Mouse (Mus musculus) thymus, postnatal 4 days (tissue): ENCODE results near the gene Zscan2.

Experiments used
- DNase-seq: peaks from one replicate; pipeline ENCODE4 v3.0.0; 2021

The Zscan2 gene

DNA sequence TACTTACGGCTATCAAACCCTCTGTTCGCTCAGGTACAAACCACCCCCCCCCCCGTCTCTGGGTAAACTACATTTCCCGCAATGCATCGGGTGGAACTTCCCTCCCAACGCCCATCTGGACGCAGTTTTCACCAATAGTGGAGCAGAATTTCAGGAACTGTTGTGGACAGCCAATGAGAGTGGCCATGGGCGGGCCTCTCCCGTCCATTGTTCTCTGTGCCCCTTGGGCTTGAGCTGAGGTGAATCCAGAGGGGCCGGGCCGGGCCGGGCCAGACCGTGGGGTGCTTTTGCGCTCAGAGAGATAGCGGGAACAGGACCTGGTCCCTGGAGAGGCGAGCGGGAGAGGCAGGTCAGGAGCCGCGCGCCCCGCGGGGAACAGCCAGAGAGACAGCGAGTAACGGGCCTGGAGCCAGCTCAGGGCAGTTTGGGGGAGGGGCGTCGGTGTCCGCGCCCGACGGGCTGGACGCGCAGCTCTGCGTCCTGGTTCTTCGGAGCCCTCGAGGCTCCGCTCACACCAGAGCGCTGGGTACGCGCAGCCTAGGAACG, at the start of gene Zscan2:
Gene Zscan2 (plus strand): TSS at position 192 of the 546 bp plus-strand sequence.
- peak; percentile 85 for DNase-seq

DNA sequence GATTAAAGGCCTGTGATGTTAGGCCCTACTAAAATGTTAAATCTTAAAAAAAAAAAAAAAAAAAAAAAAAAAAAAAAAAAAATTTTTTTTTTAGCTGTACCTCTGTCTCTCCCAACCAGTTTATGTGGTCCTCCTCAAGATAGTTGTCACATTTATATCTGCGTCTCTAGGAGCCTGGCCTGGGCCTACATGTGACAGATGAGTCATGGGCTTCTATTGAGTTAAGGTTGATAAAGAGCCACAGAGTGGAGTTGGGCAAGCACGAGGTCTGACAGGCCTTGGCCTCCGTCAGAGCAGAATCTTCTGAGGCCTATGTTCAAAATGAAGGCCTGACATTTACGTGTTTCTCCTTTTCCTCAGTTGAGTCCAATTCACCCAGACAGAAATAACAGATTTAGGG, 47.3 kb upstream of the Zscan2 start:
- DNase-seq, result no peak

GRCm38 (mm10) chr7:80816641-80817040, 44.1 kb upstream of the Zscan2 start:
- no peak for DNase-seq

GRCm38 (mm10) chr7:80820838-80821237, 39.9 kb upstream of the Zscan2 start:
- no peak for DNase-seq

DNA sequence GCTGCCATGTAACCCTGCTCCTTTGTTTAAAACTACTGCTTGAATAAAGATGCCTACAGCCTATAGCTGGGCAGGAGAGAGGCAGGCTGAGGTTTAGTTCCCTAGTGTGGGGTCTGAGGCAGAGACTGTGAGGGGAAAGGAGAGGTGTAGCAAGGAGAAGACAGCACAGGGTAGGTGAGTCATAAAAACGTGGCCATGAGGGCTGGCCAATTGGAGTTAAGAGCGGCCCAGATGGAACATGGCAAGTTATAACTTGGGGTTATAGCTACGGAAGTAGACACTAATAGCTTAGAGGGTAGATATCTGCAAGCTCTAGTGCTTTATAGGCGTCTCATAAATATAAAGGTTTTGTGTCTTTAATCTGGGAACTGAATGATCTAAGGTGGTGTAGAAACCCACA, 37.5 kb upstream of the Zscan2 start:
- no peak for DNase-seq

DNA sequence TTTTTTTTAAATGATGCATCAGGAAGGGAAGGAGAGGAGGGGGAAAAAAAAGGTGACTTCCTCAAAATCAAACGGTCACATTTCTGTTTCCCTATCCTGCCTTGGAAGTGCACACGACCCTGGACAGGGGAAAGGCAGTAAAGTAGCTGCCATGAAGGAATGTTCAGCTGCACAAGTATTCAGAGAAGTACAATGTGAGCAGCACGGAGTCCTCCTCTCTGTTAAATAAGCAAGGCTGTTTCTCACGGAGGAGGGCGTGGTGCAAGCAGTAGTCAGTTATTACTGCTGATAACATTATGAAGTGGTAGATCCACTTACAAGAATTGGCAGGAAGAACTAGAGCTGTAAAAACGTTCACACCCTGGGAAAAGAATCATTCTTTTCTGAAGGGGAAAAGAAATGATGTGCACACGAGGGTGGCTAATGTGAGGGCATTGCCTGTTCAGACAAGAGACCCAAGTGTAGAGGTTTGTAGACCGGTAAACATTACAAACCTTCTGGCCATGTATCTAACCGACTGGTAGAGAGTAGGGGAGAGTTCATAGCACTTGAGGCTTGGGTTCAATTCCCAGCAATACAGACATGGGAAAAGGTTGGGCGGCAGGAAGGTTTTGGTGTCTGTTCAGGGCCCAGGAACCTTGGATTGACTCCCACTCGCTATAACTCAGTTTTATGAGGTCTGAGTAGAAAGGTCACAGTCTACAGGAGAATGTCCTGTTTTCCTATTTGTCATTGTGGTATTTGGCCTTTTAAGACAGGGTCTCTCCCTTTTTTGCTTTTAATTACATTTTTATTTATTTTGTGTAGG, 36.6 kb upstream of the Zscan2 start:
- no peak for DNase-seq

- no peak for DNase-seq
Observed at GRCm38 (mm10) chr7:80825843-80826403, 34.8 kb upstream of the Zscan2 start, which contains the start of gene Iqgap1. Gene Iqgap1 (minus strand): TSS chr7:80825974.

DNA sequence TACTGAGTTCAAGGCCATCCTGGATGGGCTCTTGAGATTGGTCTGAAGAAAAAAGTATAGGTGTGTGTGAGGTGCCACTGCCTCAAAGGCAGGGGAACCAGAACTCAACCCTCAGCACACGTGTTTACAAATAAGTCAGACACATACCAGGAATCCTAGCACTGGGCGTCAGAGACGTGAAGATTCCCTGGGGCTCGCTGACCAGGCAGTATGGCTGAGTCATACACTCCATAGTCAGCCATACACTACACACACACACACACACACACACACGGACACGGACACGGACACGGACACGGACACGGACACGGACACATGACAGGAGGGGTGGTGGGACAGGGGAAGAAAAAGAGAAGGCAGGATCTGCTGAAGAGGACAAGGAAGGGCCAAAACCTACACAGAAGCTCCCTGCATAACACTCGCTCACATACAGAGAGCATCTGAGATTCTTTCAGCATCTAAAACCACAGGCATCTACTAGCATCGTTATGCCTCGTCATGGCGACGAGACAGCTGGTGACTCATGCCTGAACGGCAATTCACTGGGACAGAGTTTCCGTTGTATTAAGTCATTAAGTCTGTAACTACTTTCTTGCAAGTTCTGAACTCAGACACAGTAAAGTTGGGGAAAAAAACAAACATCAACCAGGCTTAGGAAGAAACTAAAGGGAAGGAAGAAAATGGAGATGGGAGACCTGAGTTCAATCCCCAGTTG, 32.4 kb upstream of the Zscan2 start:
- peak; percentile 63 for DNase-seq

GRCm38 (mm10) chr7:80830193-80830803, 30.4 kb upstream of the Zscan2 start:
- DNase-seq, result no peak

DNA sequence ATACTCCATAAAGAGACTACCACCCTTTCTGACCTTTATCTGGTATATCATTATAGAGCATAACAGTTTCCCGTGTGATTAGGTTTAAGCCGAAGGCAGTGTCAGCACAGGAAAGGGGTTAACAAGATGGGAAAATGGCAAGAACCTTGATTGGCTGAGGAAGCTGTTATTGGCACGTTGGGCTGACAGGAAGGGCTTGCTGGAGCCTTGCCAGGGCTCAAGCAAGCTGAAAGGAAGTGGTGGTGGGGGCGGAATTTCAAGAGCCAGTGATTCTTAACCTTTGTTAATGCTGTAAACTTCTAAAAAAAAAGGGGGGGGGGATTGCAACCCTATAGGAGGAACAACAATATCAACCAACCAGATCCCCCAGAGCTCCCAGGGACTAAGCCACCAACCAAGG, 28.5 kb upstream of the Zscan2 start:
- peak; percentile 55 for DNase-seq

DNA sequence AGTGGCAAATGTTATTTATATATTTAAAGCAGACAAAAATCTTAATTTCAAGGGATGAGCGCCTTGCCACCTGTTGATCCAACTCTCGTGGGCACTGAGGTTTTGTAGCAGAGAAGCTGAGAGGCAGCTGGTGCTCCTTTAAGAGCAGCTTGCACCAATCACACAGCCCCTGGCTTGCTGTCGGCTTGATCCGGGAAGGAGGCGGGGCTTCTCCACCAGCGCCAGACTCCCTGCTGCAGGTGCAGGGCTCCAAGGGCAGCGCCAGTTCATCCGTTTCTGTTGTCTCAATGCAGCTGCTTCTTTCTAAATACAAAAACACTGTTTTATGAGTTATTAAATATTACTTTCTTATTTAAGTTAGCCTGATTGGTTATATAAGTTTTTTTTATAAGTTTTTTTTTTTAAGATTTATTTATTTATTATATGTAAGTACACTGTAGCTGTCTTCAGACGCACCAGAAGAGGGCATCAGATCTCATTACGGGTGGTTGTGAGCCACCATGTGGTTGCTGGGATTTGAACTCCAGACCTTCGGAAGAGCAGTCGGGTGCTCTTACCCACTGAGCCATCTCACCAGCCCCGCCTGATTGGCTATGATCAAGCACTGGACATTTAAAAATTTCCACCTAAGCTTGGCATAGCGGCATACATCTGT, 27.6 kb upstream of the Zscan2 start:
- DNase-seq, result peak; percentile 92

GRCm38 (mm10) chr7:80833651-80834532, 26.8 kb upstream of the Zscan2 start:
- peak; percentile 62 for DNase-seq

- DNase-seq, result no peak
Observed at GRCm38 (mm10) chr7:80835984-80836652, 24.6 kb upstream of the Zscan2 start.

DNA sequence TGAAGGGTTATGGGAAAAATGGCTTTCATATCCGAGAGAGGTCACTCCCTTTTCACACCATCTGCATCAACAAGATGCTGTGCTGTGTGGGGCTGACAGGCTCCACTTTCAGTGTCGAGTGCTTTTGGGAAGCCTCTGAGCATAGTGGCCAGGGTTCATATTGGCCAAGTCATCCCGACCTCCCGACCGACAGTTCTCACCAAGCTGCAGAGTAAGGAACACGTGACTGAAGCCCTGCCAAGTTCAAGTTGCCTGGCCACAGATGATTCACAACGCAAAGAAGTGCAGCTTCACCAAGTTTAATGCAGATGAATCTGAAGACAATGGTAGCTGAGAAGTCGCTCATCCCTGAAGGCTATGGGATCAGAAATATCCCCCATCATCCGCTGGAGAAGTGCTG, 23.0 kb upstream of the Zscan2 start:
- DNase-seq, result no peak

DNA sequence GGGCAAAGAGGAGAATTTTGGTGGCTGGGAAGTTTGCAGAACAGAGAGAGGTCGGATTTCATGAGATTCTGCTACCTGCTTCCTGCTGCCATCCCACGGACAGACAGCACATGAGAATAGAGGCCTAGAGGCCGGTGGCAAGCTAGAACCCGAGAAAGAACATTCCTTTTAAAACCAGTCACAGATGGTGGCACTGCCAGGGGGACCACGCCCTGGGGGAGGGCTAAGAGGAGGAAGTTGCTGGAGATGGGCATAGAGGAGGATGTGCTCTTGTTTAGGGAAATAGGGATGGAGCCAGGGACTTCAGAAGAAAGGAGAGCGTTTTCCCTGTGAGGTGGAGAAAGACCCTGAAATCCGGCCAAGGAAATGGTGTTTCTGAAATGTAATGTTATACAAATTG, 22.5 kb upstream of the Zscan2 start:
- DNase-seq, result no peak

DNA sequence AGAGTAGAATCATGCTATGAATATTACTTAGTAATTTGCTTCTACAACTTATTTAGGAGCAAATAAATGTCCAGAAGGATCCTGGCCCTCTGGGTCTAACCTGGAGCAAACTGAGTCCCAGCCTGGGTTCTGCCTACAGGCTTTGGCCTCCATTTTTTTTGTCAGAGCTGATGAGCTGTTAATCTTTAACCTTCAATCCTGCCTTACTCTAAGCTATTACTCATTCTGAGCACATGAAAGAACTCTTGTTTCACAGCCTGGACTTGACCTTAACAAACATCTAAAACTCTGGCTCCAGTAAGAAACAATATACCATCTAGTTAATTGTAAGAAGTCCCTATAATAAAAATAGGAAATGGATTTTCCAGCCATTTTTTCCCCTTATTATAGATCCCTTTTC, 21.0 kb upstream of the Zscan2 start:
- no peak for DNase-seq

DNA sequence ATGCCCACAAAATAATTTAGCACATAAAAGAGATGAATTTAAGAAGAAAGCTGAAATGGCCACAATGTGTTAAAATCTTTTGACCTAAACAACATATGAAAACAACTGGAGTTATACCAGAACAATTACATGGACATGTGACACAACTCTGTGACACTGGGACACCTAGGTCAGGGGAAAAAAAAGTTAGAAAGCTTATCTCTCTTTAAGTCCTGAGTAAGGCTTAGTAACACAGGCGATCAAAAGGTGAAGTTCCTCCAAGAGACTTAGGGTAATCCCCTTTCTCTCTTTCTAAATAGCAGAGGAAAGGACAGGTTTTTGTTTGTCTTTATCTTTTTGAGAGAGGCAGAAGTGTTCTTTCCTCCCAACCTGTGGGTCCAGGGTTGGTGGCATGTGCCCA, 20.5 kb upstream of the Zscan2 start:
- DNase-seq, result no peak

DNA sequence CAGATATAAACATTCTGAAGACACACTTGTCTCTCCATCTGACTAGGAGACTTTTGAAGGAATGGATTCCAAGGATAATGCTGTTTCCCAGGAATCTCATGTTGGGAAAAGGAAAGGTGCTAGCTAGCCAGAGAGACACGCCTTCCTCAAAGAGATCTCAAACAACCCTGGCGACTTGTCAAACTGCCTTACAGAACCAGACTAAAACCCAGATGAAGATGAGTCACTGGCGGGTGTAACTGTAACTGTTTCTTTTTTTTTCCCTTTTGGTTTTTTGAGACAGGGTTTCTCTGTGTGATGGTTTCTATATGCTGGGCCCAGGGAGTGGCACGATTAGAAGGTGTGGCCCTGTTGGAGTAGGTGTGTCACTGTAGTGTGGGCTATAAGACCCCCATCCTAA, 19.8 kb upstream of the Zscan2 start:
- no peak for DNase-seq

DNA sequence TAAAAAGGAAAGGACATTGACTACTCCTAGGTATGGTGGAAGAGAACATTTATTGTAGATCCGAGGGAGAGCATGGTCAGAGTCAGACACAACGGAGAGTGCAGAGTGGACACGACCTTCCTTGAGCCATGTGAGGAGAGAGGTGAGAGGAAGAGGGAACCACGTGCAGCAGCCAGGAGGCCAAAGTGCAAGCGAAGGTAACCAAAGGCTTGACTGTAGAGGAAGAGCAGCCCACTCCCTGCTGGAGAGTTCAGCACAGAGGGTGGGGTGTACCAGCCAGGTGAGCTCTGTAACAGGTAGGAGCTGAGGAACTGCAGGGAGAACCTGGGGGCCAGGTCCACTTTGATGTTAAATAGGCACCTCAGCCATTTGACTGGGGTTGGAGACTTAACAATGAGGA, 18.6 kb upstream of the Zscan2 start:
- no peak for DNase-seq

DNA sequence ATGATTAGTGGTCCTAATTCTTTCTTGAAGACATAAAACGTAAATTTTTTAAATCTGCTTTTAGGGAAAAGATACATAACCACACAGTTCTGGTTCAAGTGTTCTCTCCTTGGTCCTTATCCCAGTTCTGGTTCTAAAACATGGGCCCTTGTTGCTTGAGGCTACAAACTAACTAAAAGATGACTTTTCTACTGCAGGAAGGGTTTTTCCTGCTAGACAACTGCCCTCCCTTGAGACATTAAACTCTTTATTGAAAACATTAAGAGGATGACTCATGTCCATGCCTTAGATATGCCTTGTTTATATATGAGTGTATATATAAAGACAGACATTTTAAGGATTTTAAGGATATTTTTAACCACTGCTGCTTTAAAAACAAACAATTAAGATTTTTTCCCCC, 17.5 kb upstream of the Zscan2 start:
- DNase-seq, result no peak
